Mouse (Mus musculus): ENCODE results near the gene Qpctl.
A peak's percentile ranks its signal among the peaks of the same experiment; 100 is the strongest.

Gene Qpctl

DNA sequence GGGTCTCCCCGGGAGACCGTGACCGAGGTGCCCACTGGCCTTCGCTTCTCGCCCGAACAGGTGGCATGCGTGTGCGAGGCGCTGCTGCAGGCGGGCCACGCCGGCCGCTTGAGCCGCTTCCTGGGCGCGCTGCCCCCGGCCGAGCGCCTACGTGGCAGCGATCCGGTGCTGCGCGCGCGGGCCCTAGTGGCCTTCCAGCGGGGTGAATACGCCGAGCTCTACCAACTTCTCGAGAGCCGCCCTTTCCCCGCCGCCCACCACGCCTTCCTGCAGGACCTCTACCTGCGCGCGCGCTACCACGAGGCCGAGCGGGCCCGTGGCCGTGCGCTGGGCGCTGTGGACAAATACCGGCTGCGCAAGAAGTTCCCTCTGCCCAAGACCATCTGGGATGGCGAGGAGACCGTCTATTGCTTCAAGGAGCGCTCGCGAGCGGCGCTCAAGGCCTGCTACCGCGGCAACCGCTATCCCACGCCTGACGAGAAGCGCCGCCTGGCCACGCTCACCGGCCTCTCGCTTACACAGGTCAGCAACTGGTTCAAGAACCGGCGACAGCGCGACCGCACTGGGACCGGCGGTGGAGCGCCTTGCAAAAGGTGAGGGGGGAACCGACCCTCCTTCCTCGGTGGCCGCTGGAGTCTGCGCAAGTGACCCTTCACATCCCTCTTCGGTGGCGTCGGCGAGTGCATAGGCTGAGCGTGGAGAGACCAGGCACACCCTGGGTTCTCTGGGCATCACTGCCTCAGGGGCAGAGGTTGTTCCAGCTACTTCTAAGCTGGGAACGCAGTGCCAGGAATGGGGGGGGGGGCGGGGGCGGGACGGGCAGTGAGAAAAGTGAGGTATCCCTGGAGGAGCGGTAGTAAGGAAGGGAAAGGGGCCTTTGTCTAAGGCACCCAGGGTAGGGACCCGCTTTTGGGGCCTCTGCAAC is 54.0 kb downstream of the Qpctl start:
- Histone ChIP-seq H3K36me3 (ENCODE audit: control insufficient read depth, insufficient read depth, low read length, poor library complexity, severe bottlenecking) (no peaks in the 10 kb centered on the region), H3K27me3 (ENCODE audit: control insufficient read depth, insufficient read depth, low read length, poor library complexity, severe bottlenecking) (peaks cover 1% of the 10 kb centered on the region; the same call in 1 of the 2 replicates)
- DNase-seq (ENCODE audit: low read depth, low spot score) = peak; percentile 38

DNA sequence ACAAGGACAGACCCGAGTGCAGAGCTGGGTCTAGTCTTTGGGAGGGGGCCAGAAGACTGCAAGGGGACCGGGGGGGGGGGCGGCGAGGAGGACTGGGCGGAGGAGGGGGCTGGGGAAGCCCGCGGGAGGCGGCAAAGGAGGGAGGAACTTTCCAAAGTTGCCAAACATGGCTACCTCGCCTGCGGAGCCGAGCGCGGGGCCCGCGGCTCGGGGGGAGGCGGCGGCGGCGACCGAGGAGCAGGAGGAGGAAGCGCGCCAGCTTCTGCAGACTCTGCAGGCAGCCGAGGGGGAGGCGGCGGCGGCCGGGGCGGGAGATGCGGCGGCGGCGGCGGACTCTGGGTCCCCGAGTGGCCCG is 54.6 kb downstream of the Qpctl start, which contains the start of gene Six5:
Gene Six5 (plus strand): TSS at position 124 of the 355 bp plus-strand sequence.
- Histone ChIP-seq H3K36me3 (ENCODE audit: control insufficient read depth, insufficient read depth, low read length, poor library complexity, severe bottlenecking) (no peaks in the 10 kb centered on the region), H3K27me3 (ENCODE audit: control insufficient read depth, insufficient read depth, low read length, poor library complexity, severe bottlenecking) (peaks cover 1% of the 10 kb centered on the region; the same call in 1 of the 2 replicates)
- peak; percentile 51 for DNase-seq (ENCODE audit: low read depth, low spot score)

DNA sequence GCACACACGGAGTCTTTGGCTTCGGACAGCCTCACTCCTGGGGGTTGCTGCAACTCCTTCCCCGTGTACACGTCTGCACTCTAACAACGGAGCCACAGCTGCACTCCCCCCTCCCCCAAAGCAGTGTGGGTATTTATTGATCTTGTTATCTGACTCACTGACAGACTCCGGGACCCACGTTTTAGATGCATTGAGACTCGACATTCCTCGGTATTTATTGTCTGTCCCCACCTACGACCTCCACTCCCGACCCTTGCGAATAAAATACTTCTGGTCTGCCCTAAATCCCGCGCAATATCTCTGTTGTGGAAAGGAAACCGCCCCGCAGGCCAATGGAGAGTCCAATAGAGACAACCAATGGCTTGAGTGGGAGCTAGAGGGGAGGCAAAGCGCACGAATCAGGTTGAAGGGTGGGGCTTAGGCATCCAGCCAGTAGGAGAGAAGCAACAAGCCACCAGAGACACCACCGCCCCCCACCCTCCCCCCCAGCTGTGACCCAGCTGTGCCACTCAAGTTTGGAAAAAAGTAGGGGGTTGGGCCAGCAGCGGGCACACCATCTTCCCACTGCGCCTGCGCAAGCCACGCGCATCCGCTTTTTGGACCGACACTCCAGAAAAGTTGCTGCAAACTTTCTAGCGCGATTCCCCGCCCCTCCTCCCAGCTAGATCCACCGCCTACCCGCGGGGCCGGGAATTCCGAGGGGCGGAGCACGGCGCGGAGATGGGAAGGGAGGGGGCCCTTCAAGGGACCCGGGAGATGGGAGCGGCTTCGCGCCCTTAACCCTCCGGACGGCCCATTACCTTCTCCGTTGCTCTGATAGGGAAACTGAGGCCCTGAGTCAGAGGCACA is 55.3 kb downstream of the Qpctl start:
- H3K36me3 ChIP-seq (ENCODE audit: control insufficient read depth, insufficient read depth, low read length, poor library complexity, severe bottlenecking) = no peaks in the 10 kb centered on the region
- peaks cover 1% of the 10 kb centered on the region for H3K27me3 ChIP-seq (ENCODE audit: control insufficient read depth, insufficient read depth, low read length, poor library complexity, severe bottlenecking)
- peak; percentile 82 for DNase-seq (ENCODE audit: low read depth, low spot score)

DNA sequence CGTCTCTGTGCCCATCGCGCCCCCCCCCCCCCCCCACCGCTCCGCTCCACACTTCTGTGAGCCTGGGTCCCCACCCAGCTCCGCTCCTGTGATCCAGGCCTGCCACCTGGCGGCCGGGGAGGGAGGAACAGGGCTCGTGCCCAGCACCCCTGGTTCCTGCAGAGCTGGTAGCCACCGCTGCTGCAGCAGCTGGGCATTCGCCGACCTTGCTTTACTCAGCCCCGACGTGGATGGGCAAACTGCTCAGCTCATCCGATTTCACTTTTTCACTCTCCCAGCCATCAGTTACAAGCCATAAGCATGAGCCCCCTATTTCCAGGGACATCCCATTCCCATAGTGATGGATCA is 55.9 kb downstream of the Qpctl start:
- Histone ChIP-seq H3K36me3 (ENCODE audit: control insufficient read depth, insufficient read depth, low read length, poor library complexity, severe bottlenecking) (no peaks in the 10 kb centered on the region), H3K27me3 (ENCODE audit: control insufficient read depth, insufficient read depth, low read length, poor library complexity, severe bottlenecking) (peaks cover 1% of the 10 kb centered on the region)
- DNase-seq (ENCODE audit: low read depth, low spot score) = peak; percentile 91

DNA sequence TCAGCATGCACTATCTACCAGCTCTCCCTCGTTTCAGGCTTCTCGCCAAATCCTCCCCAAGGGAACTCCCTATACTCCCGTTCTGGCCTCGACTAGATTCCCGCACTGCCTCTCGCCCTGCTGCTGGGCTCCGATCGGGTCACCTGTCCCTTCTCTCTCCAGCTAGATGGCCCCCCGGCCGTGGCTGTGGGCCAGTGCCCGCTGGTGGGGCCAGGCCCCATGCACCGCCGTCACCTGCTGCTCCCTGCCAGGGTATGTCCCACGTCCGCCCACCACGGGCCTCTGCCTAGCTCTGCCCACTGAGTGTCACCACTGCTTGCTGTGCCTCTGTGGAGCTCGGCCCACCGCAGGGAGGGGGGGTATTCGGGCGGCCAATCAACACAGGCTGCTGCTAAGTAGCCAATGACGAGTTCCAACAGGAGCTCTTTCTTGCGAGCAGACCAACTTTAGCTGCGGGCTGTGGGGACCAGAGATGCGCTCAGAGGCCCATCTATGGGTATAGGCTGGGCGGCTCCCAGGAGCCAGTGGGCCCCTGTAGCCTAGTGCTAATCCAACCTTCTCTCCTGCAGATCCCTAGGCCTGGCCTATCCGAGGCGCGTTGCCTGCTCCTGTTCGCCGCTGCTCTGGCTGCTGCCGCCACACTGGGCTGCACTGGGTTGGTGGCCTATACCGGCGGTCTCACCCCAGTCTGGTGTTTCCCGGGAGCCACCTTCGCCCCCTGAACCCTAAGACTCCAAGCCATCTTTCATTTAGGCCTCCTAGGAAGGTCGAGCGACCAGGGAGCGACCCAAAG is 56.5 kb downstream of the Qpctl start:
- peak; percentile 38 for DNase-seq (ENCODE audit: low read depth, low spot score)
- H3K27me3 ChIP-seq (ENCODE audit: control insufficient read depth, insufficient read depth, low read length, poor library complexity, severe bottlenecking) = peaks cover 1% of the 10 kb centered on the region
- H3K36me3 ChIP-seq (ENCODE audit: control insufficient read depth, insufficient read depth, low read length, poor library complexity, severe bottlenecking) = no peaks in the 10 kb centered on the region

DNA sequence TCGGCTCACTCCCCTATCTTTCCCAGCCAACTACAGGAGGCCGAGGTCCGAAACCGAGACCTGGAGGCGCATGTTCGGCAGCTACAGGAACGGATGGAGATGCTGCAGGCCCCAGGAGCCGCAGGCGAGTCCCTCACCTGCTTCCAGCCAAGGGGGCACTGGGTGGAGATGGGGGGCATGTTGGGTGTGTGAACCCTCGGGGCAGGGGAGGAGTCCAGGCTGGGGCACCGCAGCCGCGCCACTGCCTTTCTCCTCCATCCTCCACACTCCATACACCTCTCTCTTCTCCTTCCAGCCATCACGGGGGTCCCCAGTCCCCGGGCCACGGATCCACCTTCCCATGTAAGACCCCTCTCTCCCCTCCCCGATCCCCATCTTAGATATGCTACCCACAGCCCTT is 57.2 kb downstream of the Qpctl start:
- Histone ChIP-seq H3K27me3 (ENCODE audit: control insufficient read depth, insufficient read depth, low read length, poor library complexity, severe bottlenecking) (peaks cover 1% of the 10 kb centered on the region), H3K36me3 (ENCODE audit: control insufficient read depth, insufficient read depth, low read length, poor library complexity, severe bottlenecking) (no peaks in the 10 kb centered on the region)
- no peak for DNase-seq (ENCODE audit: low read depth, low spot score)
